Mouse (Mus musculus): ENCODE data around the gene Rhof. TPM values are rescaled to one million over a fixed set of nuclear protein-coding genes. Genes with fewer than 3 reads are reported as not detected.

Gene Rhof
- polyA plus RNA-seq, 1 experiment = 70.7 TPM

GRCm38 (mm10) chr5:123130814-123131148 lies 1.7 kb downstream of the Rhof start:
- Histone ChIP-seq H3K27me3 (ENCODE audit: control insufficient read depth, insufficient read depth, low read length) (no peaks in the 10 kb centered on the region), H3K4me1 (ENCODE audit: control insufficient read depth, insufficient read depth, insufficient read length) (peaks cover 37% of the 10 kb centered on the region; the same call in 1 of the 2 replicates), H3K4me3 (ENCODE audit: extremely low read depth, insufficient read depth, insufficient read length) (peak overlapping the region; percentile 3; the same call in 1 of the 2 replicates), H3K27ac (ENCODE audit: insufficient read depth, low read length) (peak overlapping the region; percentile 61), H3K36me3 (ENCODE audit: control insufficient read depth, insufficient read depth, low read length) (peaks cover 25% of the 10 kb centered on the region)
- no peak for TF ChIP-seq CTCF (IDR thresholded peaks at IDR 0.05; ENCODE audit: extremely low read depth, insufficient read depth, insufficient read length, insufficient replicate concordance)
- TF ChIP-seq POLR2A (IDR thresholded peaks at IDR 0.05; ENCODE audit: low read depth, low read length) = no peak
- 64% methylated on average over 5 of the region's 5 CpGs for WGBS
- DNase-seq (ENCODE audit: low read depth in 1 of 2, low spot score in 2 of 2) = no peak

- Histone ChIP-seq H3K36me3 (ENCODE audit: control insufficient read depth, insufficient read depth, low read length) (peaks cover 19% of the 10 kb centered on the region), H3K27me3 (ENCODE audit: control insufficient read depth, insufficient read depth, low read length) (no peaks in the 10 kb centered on the region), H3K4me1 (ENCODE audit: control insufficient read depth, insufficient read depth, insufficient read length) (peaks cover 35% of the 10 kb centered on the region; the same call in 1 of the 2 replicates), H3K4me3 (ENCODE audit: extremely low read depth, insufficient read depth, insufficient read length) (peak overlapping the region; percentile 21; the same call in 1 of the 2 replicates), H3K27ac (ENCODE audit: insufficient read depth, low read length) (peak overlapping the region; percentile 98)
- no peak for TF ChIP-seq POLR2A (IDR thresholded peaks at IDR 0.05; ENCODE audit: low read depth, low read length)
- no peak for TF ChIP-seq CTCF (IDR thresholded peaks at IDR 0.05; ENCODE audit: extremely low read depth, insufficient read depth, insufficient read length, insufficient replicate concordance)
- 73% methylated on average over 9 of the region's 9 CpGs for WGBS
- DNase-seq (ENCODE audit: low read depth in 1 of 2, low spot score in 2 of 2) = no peak
Observed at GRCm38 (mm10) chr5:123130030-123130813, 2.3 kb downstream of the Rhof start.

- H3K36me3 ChIP-seq (ENCODE audit: control insufficient read depth, insufficient read depth, low read length) = peaks cover 10% of the 10 kb centered on the region
- peak overlapping the region; percentile 98 for H3K27ac ChIP-seq (ENCODE audit: insufficient read depth, low read length)
- H3K4me3 ChIP-seq (ENCODE audit: extremely low read depth, insufficient read depth, insufficient read length) = peak overlapping the region; percentile 26; the same call in 1 of the 2 replicates
- H3K27me3 ChIP-seq (ENCODE audit: control insufficient read depth, insufficient read depth, low read length) = no peaks in the 10 kb centered on the region
- WGBS = 21% methylated on average over 10 of the region's 10 CpGs
- no peak; the same call in 1 of the 2 replicates for TF ChIP-seq POLR2A (IDR thresholded peaks at IDR 0.05; ENCODE audit: low read depth, low read length)
- no peak for TF ChIP-seq CTCF (IDR thresholded peaks at IDR 0.05; ENCODE audit: extremely low read depth, insufficient read depth, insufficient read length, insufficient replicate concordance)
- H3K4me1 ChIP-seq (ENCODE audit: control insufficient read depth, insufficient read depth, insufficient read length) = peaks cover 35% of the 10 kb centered on the region; the same call in 1 of the 2 replicates
- no peak for DNase-seq (ENCODE audit: low read depth in 1 of 2, low spot score in 2 of 2)
Observed at GRCm38 (mm10) chr5:123129170-123129757, 3.2 kb downstream of the Rhof start.

GRCm38 (mm10) chr5:123128426-123129169 lies 3.9 kb downstream of the Rhof start:
- peak; percentile 90 to 93 for DNase-seq (ENCODE audit: low read depth in 1 of 2, low spot score in 2 of 2)
- Histone ChIP-seq H3K27me3 (ENCODE audit: control insufficient read depth, insufficient read depth, low read length) (no peaks in the 10 kb centered on the region), H3K4me3 (ENCODE audit: extremely low read depth, insufficient read depth, insufficient read length) (peak overlapping the region; percentile 51; the same call in 1 of the 2 replicates), H3K4me1 (ENCODE audit: control insufficient read depth, insufficient read depth, insufficient read length) (peaks cover 35% of the 10 kb centered on the region; the same call in 1 of the 2 replicates), H3K36me3 (ENCODE audit: control insufficient read depth, insufficient read depth, low read length) (peaks cover 6% of the 10 kb centered on the region), H3K27ac (ENCODE audit: insufficient read depth, low read length) (peak overlapping the region; percentile 98)
- 5% methylated on average over 10 of the region's 10 CpGs for WGBS
- TF ChIP-seq CTCF (IDR thresholded peaks at IDR 0.05; ENCODE audit: extremely low read depth, insufficient read depth, insufficient read length, insufficient replicate concordance) (no peak), POLR2A (IDR thresholded peaks at IDR 0.05; ENCODE audit: low read depth, low read length) (peak; percentile 16)

GRCm38 (mm10) chr5:123127031-123127430 lies 5.5 kb downstream of the Rhof start:
- Histone ChIP-seq H3K27me3 (ENCODE audit: control insufficient read depth, insufficient read depth, low read length) (no peaks in the 10 kb centered on the region), H3K27ac (ENCODE audit: insufficient read depth, low read length) (peak overlapping the region; percentile 98), H3K36me3 (ENCODE audit: control insufficient read depth, insufficient read depth, low read length) (peaks cover 13% of the 10 kb centered on the region; the same call in 1 of the 2 replicates), H3K4me3 (ENCODE audit: extremely low read depth, insufficient read depth, insufficient read length) (no peak overlapping the region), H3K4me1 (ENCODE audit: control insufficient read depth, insufficient read depth, insufficient read length) (peaks cover 33% of the 10 kb centered on the region; the same call in 1 of the 2 replicates)
- TF ChIP-seq CTCF (IDR thresholded peaks at IDR 0.05; ENCODE audit: extremely low read depth, insufficient read depth, insufficient read length, insufficient replicate concordance) (no peak), POLR2A (IDR thresholded peaks at IDR 0.05; ENCODE audit: low read depth, low read length) (no peak)
- WGBS = 61% methylated on average over 6 of the region's 6 CpGs
- DNase-seq (ENCODE audit: low read depth in 1 of 2, low spot score in 2 of 2) = no peak

- peak; percentile 74 to 77 for DNase-seq (ENCODE audit: low read depth in 1 of 2, low spot score in 2 of 2)
- peak overlapping the region; percentile 26 for H3K4me3 ChIP-seq (ENCODE audit: extremely low read depth, insufficient read depth, insufficient read length)
- H3K4me1 ChIP-seq (ENCODE audit: control insufficient read depth, insufficient read depth, insufficient read length) = peaks cover 33% of the 10 kb centered on the region; the same call in 1 of the 2 replicates
- 5% methylated on average over 18 of the region's 18 CpGs for WGBS
- TF ChIP-seq CTCF (IDR thresholded peaks at IDR 0.05; ENCODE audit: extremely low read depth, insufficient read depth, insufficient read length, insufficient replicate concordance) (no peak), POLR2A (IDR thresholded peaks at IDR 0.05; ENCODE audit: low read depth, low read length) (peak; percentile 82)
- peak overlapping the region; percentile 94 for H3K27ac ChIP-seq (ENCODE audit: insufficient read depth, low read length)
- no peaks in the 10 kb centered on the region for H3K27me3 ChIP-seq (ENCODE audit: control insufficient read depth, insufficient read depth, low read length)
- peaks cover 13% of the 10 kb centered on the region; the same call in 1 of the 2 replicates for H3K36me3 ChIP-seq (ENCODE audit: control insufficient read depth, insufficient read depth, low read length)
Observed at GRCm38 (mm10) chr5:123125638-123126406, 6.7 kb downstream of the Rhof start.

All from spleen, adult 2 months (tissue).